Mouse (Mus musculus): Measurements from ENCODE around the gene Hoxc5. TPM values are rescaled to one million over a fixed set of nuclear protein-coding genes. Genes with fewer than 3 reads are reported as not detected.

Gene Hoxc5
- total RNA-seq, 2 experiments from 2014 or later, result not detected

DNA sequence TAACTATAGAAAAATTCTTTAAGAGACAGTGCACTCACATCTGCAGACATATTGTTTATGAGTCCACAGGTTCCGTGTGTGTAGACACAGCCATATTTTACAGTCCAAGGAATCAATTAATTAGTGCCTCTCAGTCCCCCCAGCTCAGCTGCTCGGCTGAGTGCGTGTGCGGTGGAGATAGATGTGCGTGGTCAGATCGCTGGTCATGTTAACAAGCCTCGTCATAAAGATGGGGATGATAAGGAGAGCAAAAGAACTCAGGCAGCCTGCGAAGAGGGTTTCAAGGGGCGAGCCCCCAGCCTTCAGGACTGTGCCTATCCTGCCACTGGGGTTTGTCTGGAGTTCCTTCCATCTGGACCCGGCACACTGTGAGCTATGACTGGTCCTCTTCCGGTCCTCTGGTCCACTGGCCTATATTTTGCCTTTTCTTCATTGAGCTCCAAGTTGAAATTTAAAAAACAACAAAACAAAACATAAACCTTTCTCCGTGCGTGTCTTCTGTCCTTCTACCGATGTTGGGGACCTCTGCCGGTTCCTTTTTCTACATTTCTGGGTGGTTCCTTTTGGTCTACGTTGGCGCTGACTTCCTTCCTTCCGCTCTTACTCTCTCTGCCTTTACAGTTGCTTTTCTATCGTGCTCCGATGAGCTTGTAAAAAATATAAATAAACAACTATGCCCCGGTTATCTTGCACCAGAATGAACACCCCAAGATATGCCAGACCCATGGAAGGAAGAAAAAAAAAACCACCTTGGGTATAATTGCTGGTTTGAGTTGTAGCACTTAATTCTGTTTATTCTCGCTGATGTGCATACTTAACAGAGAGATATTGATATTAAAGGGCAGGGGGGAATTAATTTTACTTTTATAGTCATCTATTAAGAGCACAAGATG, 21.8 kb upstream of the Hoxc5 start:
- no peak for ATAC-seq (ENCODE audit: poor library complexity, severe bottlenecking)

DNA sequence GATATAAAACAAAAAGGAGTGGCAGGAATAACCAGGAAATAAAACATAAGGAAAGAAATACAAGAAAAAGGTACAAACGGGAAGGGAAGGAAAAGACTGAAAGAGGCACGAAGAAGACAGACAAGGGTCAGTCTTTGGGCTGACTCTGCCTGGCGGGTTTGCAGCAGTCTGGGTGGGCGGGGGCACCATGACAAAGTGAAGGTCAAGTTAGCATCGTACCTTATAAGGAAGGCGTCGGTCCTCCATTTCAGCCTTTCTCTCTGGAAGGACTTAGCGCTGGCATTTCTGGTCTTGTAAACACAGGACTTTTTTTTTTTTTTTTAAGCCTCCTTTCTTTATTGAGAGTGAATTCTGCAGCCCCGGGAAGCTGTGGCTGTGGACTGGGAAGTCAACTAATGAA, 20.0 kb upstream of the Hoxc5 start:
- ATAC-seq (ENCODE audit: poor library complexity, severe bottlenecking), result no peak

GRCm38 (mm10) chr15:102948842-102949241, 18.4 kb upstream of the Hoxc5 start:
- no peak for ATAC-seq (ENCODE audit: poor library complexity, severe bottlenecking)

- ATAC-seq (ENCODE audit: poor library complexity, severe bottlenecking), result no peak
These were observed 17.5 kb upstream of the Hoxc5 start for GRCm38 (mm10) chr15:102949696-102950095.

DNA sequence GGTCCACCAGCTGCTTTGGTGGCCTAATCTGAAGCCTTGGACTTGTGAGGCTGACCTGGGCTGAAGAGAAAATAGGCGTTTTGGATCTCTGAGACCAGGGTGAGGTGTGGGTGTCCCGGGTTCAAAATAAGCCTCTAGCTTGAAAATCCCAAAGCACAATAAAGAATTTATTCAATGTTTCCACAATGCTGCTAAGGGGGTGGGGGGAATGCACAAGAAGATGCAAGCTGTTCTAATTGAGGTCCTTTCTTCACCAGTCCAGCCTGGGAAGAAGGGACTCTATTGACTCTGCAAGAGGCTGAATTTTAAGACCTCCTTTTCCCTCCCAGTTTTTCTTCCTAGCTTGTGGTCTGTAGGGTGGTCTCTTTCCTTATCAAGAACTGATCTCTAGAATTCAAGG, 16.4 kb upstream of the Hoxc5 start:
- no peak for ATAC-seq (ENCODE audit: poor library complexity, severe bottlenecking)

DNA sequence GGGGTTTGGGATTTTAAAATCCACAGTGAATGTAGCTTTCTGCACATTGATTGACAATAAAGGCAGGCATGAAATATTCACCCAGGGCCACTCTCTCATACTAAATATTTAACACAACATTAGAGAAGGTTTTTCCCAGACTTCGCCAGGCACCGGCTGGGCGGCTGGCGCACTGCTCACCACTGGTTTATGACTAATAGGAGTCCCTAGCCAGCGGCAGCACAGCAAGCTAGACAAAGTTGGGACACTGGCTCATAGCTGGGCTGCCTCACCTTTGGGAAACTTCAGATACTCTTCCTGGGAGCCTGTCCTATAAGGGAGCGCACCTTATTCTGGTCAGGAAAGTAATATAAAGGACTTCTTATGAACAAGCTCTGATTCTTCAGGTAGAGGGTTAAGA, 13.7 kb upstream of the Hoxc5 start:
- no peak for ATAC-seq (ENCODE audit: poor library complexity, severe bottlenecking)

DNA sequence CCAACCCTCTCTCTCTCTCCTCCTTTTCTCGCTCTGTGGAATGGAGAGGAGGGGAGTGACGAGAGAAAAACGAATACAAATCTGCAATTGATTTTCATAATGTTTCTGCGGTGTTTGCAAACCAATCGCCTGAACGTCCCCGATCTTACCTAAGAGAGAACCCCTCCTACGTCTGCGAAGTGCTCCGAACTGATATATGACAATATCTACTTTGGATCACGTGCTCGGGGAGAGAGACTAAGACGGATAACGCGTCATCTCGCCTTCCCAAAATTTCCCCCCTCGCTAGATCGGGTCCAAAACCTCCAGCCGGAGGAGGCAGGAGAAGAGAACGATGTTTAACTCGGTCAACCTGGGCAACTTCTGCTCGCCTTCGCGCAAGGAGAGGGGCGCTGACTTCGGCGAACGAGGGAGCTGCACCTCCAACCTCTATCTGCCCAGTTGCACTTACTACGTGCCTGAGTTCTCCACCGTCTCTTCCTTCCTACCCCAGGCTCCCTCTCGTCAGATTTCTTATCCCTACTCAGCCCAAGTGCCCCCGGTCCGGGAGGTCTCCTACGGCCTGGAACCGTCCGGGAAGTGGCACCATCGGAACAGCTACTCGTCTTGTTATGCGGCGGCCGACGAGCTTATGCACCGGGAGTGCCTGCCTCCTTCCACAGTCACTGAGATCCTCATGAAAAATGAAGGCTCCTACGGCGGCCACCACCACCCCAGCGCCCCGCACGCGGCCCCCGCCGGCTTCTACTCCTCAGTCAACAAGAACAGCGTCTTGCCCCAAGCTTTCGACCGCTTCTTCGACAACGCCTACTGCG, 12.8 kb upstream of the Hoxc5 start, which contains the start of gene Hoxc11:
TSS of gene Hoxc11 (plus strand) at position 236 of the 815 bp plus-strand sequence.
- no peak for ATAC-seq (ENCODE audit: poor library complexity, severe bottlenecking)

DNA sequence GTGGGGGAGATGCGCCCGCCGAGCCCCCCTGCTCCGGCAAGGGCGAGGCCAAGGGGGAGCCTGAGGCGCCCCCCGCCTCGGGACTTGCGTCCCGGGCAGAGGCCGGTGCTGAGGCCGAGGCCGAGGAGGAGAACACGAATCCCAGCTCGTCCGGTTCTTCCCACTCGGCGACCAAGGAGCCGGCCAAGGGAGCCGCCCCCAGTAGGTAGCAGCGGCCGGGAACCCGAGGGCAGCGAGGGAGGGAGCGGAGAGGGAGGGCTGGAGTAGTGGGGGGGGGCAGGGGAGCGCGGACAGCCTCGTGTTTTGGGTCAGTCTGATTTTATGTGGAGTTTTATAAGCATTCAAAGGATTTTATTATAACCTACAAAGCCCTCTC, 12.2 kb upstream of the Hoxc5 start:
- ATAC-seq (ENCODE audit: poor library complexity, severe bottlenecking), result no peak

DNA sequence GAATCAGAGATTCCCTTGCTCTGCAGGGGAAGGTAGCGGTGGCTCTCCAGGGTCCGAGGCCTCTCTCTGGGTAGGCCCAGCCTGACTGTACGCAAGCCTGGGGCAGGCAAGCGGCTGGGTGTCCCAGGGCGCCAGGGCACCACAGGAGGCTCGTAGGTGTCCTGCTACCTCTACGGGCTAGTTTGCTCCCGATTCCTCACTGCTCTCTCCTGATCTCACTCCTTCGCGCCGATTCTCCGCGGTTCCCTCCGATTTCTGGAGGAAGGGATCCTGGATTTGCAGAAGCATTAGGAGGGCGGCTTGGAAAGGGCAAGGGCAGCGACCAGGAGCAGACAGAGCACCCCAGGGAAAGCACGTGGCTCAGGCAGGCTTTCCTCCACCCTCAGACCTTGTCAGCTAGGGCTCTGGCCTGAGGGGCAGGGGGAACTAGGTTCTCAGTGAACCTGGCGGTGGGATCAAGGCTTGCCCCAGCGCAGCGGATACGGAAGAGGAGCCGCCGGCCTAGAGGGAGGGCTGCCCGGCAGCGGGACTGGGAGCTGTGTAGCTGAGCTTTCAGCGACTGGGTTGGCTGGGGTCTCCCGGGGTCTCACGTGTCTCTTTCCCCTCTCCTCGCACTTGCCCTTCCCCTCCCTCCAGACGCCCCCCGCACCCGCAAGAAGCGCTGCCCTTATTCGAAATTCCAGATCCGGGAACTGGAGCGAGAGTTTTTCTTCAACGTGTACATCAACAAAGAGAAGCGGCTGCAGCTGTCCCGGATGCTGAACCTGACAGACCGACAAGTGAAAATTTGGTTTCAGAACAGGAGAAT, 11.2 kb upstream of the Hoxc5 start:
- no peak for ATAC-seq (ENCODE audit: poor library complexity, severe bottlenecking)

DNA sequence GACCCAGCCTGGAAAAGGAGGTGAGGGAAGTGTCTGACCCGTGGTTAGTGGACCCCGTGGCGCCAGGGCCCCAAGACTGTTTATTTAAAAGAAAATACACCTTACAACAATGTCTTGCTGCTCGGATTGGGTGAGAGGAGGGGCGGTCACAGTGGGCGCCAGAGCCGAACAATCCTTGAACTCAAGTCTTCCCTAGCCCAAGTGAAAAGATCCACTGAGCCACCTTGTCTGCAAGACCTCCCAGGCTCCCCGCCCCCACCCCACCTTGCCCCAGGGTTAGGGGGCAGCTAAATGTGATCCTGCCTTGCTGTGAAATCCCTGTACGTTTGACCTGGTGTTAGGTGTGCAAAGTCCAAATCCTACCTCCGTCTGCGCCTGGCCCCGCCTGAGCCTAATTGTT, 10.3 kb upstream of the Hoxc5 start:
- ATAC-seq (ENCODE audit: poor library complexity, severe bottlenecking), result no peak

GRCm38 (mm10) chr15:102959663-102960191, 7.5 kb upstream of the Hoxc5 start:
- ATAC-seq (ENCODE audit: poor library complexity, severe bottlenecking), result no peak

DNA sequence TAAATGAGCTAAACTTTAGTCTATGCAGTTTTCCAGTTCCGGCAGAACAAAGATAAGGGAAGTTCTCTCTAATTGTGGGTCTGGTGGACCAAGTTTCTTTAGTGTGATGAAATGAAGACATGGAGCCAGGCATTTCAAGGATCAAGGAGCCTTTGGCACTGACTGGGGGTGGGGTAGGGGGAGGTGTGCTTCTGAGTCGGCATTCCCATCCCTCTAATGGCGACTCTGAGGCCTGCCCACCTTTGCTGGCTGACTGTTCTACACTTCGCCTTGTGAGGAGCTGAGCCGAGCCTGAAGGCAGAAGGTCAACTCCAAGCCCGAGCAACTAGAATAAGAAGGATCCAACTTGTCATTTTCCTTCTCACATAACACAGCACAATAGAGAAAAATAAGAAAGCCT, 5.5 kb upstream of the Hoxc5 start:
- no peak for ATAC-seq (ENCODE audit: poor library complexity, severe bottlenecking)

GRCm38 (mm10) chr15:102962492-102962891, 4.8 kb upstream of the Hoxc5 start:
- no peak for ATAC-seq (ENCODE audit: poor library complexity, severe bottlenecking)

DNA sequence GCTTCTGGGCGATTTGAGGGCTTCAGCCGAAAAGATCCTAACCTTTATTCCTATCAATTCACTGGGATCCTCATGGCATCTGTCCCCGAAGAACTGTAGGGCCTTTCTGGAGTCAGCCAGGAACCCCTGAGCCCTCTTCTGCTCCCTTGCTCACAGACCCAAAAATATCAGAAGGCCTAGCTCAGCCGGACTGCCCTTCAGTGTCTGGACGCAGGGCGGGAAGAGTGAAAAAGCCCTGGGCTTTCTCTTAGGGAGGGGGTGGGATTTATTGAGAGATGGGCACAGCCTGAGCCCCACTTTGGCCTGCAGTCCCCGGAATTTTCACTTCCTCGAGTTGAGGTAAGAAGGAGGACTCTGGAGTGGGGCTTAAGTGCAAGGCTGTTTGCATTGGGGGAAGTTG, 4.0 kb upstream of the Hoxc5 start:
- ATAC-seq (ENCODE audit: poor library complexity, severe bottlenecking), result no peak

GRCm38 (mm10) chr15:102963671-102964640, 3.3 kb upstream of the Hoxc5 start:
- peak; percentile 38; the same call in 1 of the 2 replicates for ATAC-seq (ENCODE audit: poor library complexity, severe bottlenecking)

DNA sequence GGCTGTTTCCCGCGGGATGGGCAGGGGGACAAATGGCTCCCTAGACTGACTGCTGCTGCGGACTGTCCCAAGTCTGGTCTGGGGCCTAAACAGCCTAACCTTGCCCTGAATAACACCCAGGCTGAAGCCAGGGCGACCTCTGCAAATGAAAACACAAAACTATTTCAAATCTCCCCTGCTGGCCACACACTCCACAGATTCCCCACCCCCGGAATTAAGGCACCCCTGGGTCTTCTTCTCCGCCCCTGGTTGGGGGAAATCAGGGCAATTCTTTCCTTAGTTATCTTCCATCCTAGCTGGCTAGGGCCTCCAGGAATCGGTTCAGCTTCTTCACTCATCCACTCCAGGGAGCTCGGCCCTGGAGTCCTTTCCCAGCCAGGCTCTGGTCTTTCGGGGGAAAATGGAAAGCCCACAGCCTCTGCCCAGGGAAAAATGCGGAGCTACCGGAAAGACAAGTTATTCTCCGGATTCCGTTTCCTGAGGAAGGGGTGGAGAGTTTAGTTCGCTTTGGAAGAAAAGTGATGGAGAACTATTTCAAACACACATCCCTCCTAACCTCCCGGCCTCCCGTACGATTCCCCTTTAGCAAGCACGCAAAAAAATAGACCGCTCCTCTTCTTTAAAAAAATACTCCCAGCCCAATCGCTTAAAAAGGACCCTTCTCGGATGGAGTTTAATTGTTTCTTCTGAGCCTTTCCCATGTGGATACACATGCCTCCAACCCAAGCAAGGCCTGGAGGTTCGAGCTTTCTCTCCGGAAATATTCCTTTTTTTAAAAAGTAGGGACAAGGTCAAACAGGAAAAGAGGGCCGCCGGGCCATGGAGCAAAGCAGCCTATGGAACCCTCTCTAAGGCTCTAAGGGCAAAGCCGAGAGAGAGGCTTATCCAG, 2.0 kb upstream of the Hoxc5 start:
- no peak for ATAC-seq (ENCODE audit: poor library complexity, severe bottlenecking)

DNA sequence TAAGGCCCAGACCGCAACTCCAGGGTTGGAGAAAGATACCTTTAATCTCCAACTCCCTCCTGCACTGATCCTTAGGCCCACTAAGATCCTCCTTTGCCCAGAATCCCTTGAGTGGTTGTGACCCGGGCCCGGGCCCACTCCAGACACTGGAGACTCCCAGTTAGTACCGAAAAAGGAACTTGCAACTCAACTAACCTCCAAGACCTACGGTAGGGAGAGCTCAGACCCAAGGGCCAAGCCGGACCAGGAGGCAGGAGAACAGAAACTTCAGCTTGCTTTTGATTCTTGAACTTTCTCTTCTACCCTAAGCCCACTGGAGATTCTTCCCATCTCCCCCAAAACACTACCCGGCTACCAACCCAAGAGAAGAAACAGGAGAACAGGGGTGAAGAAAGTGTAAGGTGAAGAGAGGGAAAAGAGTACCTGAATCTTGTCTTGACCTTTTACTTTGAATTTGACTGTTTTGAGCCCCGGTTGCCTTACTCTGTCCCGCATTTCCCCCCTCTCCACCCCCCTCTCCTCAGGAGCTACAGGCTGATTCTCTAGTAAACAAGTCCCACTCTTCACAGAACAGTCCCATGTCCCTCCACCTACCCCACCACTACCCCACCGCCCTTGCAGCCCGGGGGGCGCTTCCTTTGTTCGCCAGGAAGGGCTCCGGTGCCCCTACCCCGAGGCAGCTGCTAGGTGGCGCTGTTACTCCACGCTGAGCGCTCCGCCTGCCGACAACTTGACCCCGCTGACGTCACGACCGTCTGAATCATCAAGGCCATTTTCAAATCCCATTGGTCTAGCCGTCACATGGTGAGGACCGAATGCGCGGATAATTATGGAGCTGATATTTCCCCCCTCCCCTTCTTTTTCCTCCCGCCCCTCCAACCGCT, 1.1 kb upstream of the Hoxc5 start:
- ATAC-seq (ENCODE audit: poor library complexity, severe bottlenecking), result peak; percentile 77
